Mouse (Mus musculus) frontal cortex, adult (tissue): ENCODE measurements around the gene Olfr847.

ENCODE experiments used
- ATAC-seq: cut with Nextera tagmentation; 2 replicates; pipeline ENCODE4 v1.9.2; 2017; ENCODE audit warnings: mild to moderate bottlenecking, moderate library complexity, mixed read lengths; ENCODE audit not compliant: low TSS enrichment

Olfr847 gene

GRCm38 (mm10) chr9:19378569-19378968 lies at the start of gene Olfr847:
TSS of gene Olfr847 (minus strand) at chr9:19378669.
- no peak for ATAC-seq

- ATAC-seq: no peak
These were observed 14.6 kb downstream of the Olfr847 start, which contains the start of gene Olfr846 for GRCm38 (mm10) chr9:19363905-19364304. TSS of gene Olfr846 (minus strand) at chr9:19364005.

GRCm38 (mm10) chr9:19336157-19336556 lies 42.3 kb downstream of the Olfr847 start, which contains the start of gene Olfr845:
TSS of gene Olfr845 (plus strand) at chr9:19336457.
- no peak for ATAC-seq
